Mouse (Mus musculus): ENCODE results near the gene Olfr1294.

The Olfr1294 gene

GRCm38 (mm10) chr2:111540191-111540590, at the start of gene Olfr1294:
Olfr1294 (minus strand) TSS chr2:111540291.
- no peak for DNase-seq (ENCODE audit: low read depth)

- DNase-seq (ENCODE audit: low read depth) = no peak
These were observed 29.5 kb upstream of the Olfr1294 start, which contains the start of gene Olfr1295 for GRCm38 (mm10) chr2:111569581-111569980. Olfr1295 (minus strand) TSS chr2:111569681.

- DNase-seq (ENCODE audit: low read depth) = no peak
These were observed 15.2 kb downstream of the Olfr1294 start, which contains the start of gene Olfr1293-ps for GRCm38 (mm10) chr2:111524903-111525302. Olfr1293-ps (plus strand) TSS chr2:111525203.

GRCm38 (mm10) chr2:111517451-111517850, 22.6 kb downstream of the Olfr1294 start:
- DNase-seq (ENCODE audit: low read depth) = no peak

- no peak for DNase-seq (ENCODE audit: low read depth)
These were observed 43.2 kb downstream of the Olfr1294 start, which contains the start of gene Olfr1291-ps1 for GRCm38 (mm10) chr2:111496880-111497279. Olfr1291-ps1 (plus strand) TSS chr2:111497180.

GRCm38 (mm10) chr2:111493729-111494128, 46.4 kb downstream of the Olfr1294 start, which contains the start of gene Olfr1290:
Olfr1290 (minus strand) TSS chr2:111493829.
- DNase-seq (ENCODE audit: low read depth) = no peak
